Mouse (Mus musculus) skeletal muscle tissue, adult 2 months (tissue): ENCODE measurements at regions not wholly inside any gene's neighbourhood (a gene's known extent, or its start where the extent isn't known, plus 50 kb on each side); places are given as distances from the start of the nearest gene placed in this dataset.
"Not testable (repeated sequence)": the region's sequence is repeated elsewhere in the genome, so short reads cannot be mapped to it uniquely, and the experiment has no call there.

Experiments
- DNase-seq: peaks from one replicate; pipeline ENCODE4 v3.0.0-alpha.2; 2012; ENCODE audit warnings: low read depth, low spot score

- no peak for DNase-seq
These were observed 110.7 kb downstream of the Sox4 start for GRCm38 (mm10) chr13:28842811-28843210.

GRCm38 (mm10) chr13:28840142-28840541 lies 113.4 kb downstream of the Sox4 start:
- DNase-seq = no peak

DNA sequence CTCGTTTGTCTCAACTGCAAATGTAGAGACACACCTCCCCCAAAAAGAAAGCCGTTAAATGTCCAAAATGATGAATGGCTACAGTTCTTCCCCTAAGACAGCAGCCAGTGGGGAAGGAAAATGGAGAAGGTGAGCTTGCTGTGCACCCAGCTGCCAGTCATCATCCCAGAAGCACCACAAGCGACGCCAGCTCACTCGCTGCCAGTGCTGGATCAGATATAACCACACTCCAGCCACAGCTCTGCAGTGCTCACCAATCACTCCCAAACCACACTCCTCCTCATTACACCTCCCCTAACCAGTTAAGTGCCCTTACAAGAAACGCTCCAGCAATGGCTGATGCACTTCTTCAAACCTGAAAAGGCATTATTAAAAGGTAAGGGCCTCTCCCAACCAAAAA lies 114.4 kb downstream of the Sox4 start:
- DNase-seq = no peak

GRCm38 (mm10) chr13:28838216-28838615 lies 115.3 kb downstream of the Sox4 start:
- no peak for DNase-seq

DNA sequence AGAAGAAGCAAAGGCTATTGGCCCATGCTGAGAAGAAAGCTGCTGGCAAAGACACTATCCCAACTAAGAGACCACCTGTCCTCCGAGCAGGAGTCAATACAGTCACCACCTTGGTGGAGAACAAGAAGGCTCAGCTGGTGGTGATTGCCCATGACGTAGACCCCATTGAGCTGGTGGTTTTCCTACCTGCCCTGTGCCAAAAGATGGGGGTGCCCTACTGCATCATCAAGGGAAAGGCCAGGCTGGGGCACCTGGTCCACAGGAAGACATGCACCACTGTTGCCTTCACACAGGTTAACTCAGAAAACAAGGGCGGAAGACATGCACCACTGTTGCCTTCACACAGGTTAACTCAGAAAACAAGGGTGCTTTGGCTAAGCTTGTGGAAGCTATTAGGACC lies 116.3 kb downstream of the Sox4 start:
- not testable (repeated sequence) for DNase-seq

DNA sequence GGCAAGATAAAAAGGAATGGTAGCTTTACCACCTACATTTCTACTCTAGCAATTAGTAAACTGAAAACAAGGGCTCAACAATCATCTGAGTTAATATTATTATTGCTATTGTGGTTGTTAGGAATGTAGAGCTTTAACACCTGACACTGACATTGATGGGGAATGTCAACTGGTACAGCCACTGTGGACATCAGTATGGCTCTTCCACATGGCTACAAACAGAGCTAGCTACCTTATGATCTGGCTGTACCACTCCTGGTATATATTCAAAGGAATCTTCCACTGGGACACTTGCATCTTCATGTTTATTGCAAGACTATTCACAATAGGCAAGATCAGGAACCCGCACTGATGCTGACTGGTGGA lies 119.8 kb downstream of the Sox4 start:
- no peak for DNase-seq

DNA sequence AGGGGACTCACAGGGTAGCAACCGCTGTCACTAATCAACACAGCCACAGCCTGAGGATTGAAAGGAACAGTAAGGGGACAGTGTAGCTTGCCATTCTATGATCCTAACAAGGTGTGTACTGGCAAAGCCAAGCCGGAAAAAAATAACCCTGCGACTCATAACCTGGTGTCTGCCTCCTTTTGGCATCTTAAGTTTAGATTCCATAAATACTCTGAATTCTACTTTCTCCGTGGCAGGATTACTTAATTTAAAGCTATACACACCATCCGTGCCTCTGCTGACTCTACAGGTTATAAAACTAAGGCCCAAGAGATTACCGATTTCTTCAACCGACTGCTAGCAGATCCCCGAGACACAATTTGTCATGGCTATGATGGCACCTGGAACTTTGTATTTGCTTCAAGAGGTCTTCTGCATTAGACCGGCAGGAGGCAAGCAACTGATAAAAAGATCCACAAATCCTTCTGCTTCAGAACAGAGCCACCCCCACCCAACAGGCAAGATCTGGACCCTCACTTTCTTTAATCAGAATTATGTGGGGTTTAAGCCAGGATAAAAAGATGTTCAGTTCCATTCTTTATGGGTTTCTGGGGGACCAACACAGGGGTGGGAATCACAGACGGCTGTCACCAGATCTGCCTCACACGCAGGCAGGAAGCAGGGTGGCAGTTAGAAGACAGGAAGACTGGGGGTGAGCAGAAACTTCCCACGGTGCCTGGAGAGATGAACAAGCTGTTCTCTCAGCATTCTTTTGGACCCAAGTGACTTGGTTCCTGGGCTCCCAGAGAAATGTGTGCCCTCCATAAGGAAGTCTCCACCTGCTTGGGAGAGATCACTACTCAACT lies 120.4 kb downstream of the Sox4 start:
- DNase-seq = no peak

DNA sequence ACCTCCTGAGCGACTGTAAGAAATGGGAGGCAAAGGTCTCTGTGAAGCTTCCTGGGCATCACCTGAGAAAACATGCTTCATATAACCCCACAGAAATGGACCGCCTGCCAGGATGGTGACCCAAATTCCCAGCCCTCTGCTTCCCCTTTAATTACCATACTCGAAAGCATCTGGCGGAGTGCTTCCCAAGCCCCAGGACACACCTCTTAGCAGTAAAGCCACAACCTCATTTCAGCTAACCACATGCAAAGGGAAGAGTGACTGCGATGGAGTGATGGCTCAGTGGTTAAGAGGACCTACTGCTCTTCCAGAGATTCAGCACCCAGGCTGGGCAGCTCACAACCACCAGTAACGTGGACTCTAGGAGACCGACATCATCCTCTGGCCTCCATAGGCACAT lies 127.2 kb downstream of the Sox4 start:
- no peak for DNase-seq

DNA sequence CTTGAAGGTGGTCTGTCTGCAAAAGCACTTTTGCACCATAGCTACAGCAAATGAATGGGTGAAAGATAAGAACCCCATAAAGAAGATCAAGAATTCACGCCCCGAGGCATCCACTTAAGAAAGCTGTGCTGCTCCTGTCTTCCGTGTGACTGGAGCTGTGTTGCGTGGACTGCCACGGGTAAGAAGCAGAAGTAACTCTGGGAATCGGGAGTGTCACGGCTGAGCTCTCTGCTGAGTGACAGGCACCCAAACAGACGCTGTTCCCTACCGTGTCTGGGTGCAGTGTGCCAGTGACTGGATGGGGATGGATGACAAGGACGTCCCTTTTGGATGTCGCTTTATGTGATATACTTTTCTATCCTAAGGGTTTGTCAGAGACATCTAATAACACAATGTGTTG lies 129.5 kb downstream of the Sox4 start:
- DNase-seq = no peak

DNA sequence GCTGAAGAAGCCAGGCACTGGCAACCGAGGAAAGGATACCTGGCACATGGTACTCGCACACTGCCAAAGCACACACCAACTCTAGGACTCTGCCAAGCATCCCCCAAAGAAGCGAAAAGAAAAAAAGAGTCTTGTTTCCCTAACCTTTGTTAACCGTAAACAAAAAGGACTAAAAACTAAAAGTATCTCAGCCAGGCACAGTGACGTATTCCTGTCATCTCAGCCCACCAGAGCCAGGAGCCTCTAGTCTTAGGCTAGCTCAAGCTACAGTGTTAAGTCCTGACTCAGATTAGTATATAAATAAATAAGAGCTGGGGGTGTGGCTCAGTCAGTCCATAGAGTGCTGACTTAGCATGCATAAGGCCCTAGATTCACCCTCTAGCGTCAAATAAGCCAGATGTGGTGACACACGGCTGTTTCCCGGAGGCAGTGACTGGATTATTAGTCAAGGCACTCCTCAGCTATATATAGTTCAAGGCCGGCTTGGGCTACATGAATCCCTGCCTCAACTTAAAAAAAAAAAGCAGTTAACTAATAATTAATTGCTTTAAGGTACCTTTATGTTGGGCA lies 130.1 kb downstream of the Sox4 start:
- no peak for DNase-seq

GRCm38 (mm10) chr13:28820868-28821533 lies 132.5 kb downstream of the Sox4 start:
- DNase-seq = no peak

- DNase-seq = no peak
These were observed 139.4 kb downstream of the Sox4 start for GRCm38 (mm10) chr13:28814127-28814526.

DNA sequence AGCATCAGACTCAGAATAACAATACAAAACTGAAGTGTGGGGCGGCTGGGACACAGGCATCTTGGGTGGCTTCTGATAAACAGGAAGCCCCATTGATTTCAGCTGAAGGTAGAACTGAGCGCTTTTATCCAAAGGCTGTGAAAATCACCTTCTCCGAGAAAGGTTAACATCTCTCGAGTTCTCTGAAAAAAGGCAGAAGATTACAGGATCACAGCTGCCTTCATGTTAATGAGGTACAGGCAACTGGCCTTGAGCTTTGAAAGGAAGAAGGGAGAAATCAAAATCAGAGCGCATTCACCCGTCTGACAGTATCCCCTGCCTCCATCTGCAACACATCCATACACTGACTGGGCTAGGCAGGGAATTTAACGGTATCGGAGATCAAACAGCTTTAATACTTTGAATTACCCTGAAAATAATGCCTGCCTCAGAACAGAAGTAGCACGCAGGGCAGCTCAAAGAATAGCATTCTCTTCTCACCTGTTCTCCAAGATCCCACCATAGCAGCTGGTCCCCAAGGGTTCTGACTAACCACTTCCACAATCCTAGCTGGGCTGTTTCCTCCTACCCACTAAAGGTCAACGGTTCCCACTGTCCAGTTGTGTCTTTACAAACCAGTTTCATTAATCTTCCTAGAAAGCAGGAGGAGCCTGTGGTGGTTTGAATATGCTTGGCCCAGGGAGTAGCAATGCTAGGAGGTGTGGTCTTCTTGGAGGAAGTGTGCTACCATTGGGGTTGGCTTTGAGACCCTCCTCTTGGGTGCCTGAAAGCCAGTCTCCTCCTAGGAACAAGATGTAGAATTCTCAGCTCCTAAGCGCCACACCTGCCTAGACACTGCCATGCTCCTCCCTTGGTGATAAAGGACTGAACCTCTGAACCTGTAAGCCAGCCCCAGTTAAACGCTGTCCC lies 141.6 kb downstream of the Sox4 start:
- DNase-seq = no peak

GRCm38 (mm10) chr13:28811081-28811439 lies 142.5 kb downstream of the Sox4 start:
- DNase-seq = no peak

DNA sequence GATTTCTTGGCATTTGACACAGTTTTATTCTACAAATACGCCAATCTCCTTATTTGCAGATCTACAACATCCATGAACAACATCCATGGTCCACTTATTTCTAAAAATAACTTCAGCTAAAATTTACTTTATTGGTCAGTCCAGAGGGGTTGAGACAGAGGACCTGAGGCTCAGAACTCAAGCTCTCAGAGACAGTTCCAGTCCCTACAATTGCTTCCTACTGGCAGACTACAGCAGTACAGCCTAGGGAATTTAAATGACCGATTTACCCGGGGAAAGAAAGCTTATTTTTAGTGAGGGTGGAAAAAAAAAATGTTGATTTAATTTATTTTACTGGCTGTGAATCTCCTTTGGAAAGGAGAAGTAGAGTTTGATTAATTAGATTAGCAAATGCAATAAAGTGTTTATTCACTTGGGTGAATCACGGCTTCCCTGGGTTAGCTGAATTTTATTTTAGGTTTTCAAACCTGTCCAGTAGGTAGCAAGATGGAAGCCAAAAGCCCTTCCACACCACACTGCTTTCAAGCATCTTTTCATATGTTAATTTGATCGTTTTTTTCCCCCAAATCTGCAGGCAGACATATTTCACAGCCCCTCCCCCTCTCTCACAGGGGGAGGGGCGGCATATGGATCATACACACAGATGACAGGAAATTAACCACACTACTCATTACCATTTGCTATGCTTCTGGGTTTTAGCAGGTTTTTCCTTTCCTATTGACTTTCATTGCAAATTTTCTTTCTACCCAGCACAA lies 143.0 kb downstream of the Sox4 start:
- no peak for DNase-seq

- DNase-seq = no peak
These were observed 148.2 kb downstream of the Sox4 start for GRCm38 (mm10) chr13:28805302-28805701.

GRCm38 (mm10) chr13:28801210-28801954 lies 152.1 kb downstream of the Sox4 start:
- no peak for DNase-seq

DNA sequence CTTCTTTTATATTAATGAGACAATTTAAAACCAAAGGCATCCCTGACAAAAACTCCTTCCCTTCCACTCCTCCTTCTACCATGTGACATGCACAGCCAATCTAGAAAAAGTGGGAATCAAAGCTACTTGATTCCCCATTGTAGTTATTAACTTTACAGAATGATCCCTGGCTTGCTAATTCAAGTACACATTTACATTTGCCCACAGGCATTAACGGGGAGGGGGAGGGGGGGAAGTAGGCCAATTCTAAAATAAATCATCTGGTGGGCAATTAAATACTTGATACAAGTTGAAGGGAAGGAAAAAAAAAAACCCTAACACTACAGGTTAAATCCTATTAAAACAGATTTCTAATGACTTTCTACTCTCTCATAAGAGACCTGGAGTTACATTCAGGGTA lies 152.8 kb downstream of the Sox4 start:
- no peak for DNase-seq

- DNase-seq = no peak
These were observed 154.0 kb downstream of the Sox4 start for GRCm38 (mm10) chr13:28799474-28799873.
